Mouse (Mus musculus) ES-CJ7 (cell line): Measurements from ENCODE around the gene Il1r2.

ENCODE experiments used
- DNase-seq: peaks from one replicate; pipeline ENCODE4 v3.0.0; 2011; ENCODE audit warnings: low read depth, low spot score

Il1r2 gene

GRCm38 (mm10) chr1:40129321-40129720 lies 55.4 kb downstream of the Il1r2 start:
- DNase-seq, result no peak

GRCm38 (mm10) chr1:40131631-40132030 lies 57.8 kb downstream of the Il1r2 start:
- no peak for DNase-seq

GRCm38 (mm10) chr1:40132721-40133120 lies 58.8 kb downstream of the Il1r2 start:
- DNase-seq, result no peak

GRCm38 (mm10) chr1:40133567-40133966 lies 59.7 kb downstream of the Il1r2 start:
- DNase-seq, result no peak

GRCm38 (mm10) chr1:40139798-40140532 lies 66.1 kb downstream of the Il1r2 start:
- no peak for DNase-seq

GRCm38 (mm10) chr1:40156096-40156495 lies 82.2 kb downstream of the Il1r2 start:
- no peak for DNase-seq

GRCm38 (mm10) chr1:40163329-40163917 lies 89.5 kb downstream of the Il1r2 start:
- DNase-seq, result no peak

- no peak for DNase-seq
These were observed 90.5 kb downstream of the Il1r2 start for GRCm38 (mm10) chr1:40164331-40164730.

GRCm38 (mm10) chr1:40167585-40167984 lies 93.7 kb downstream of the Il1r2 start:
- no peak for DNase-seq

- DNase-seq, result no peak
These were observed 98.0 kb downstream of the Il1r2 start for GRCm38 (mm10) chr1:40171878-40172277.

- no peak for DNase-seq
These were observed 100.3 kb downstream of the Il1r2 start for GRCm38 (mm10) chr1:40174146-40174545.
